Mouse (Mus musculus): ENCODE results near the gene C3ar1. TPM values are rescaled to one million over a fixed set of nuclear protein-coding genes. Genes with fewer than 3 reads are reported as not detected.
A peak's percentile ranks its signal among the peaks of the same experiment; 100 is the strongest.

Gene C3ar1
- polyA plus RNA-seq (2015; fragmentation: Nextera tagmentation; extraction: Ambion mirVana), result 1.8 and 2.1 TPM in 2 replicates

DNA sequence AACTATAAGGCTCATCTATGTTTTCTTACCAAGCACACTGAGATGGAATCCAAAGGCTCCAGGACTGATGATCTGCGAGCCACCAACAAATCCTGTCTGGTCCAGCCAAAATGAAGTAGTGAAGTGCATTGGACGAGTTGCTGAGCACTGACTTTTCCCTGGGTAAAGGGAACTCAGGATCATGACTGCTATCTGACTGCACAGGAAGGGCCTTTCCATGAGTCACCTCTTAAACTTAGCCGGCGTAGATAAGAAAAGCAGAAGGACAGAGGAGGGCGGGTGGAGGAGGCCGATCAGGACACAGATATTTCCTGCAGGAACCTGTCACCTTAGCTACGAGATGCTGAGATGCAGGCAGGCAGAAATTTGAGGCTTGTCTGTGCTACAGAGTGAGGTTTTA lies at the start of gene C3ar1:
TSS of gene C3ar1 (minus strand) at position 207 of the 400 bp plus-strand sequence.
- Histone ChIP-seq H3K4me1 (ENCODE audit: insufficient read depth) (no peaks in the 10 kb centered on the region), H3K4me3 (ENCODE audit: low read depth, low read length) (no peak within 1 kb of the TSS), H3K27me3 (ENCODE audit: insufficient read depth, low read length) (no peaks in the 10 kb centered on the region), H3K4me2 (ENCODE audit: low read depth, low read length) (no peak within 1 kb of the TSS), H3K9me3 (ENCODE audit: low read length) (no peaks in the 10 kb centered on the region), H3K27ac (ENCODE audit: low read depth) (no peak within 1 kb of the TSS), H3K36me3 (replicated peaks; ENCODE audit: insufficient read depth, low read length) (no peaks in the 10 kb centered on the region), H3K9ac (replicated peaks) (no peak within 1 kb of the TSS)
- ATAC-seq (peak; percentile 50), DNase-seq (no peak)
- TF ChIP-seq CTCF (IDR thresholded peaks at IDR 0.05; ENCODE audit: low read depth) (no peak), EP300 (IDR thresholded peaks at IDR 0.05; ENCODE audit: low read depth) (no peak)
- WGBS (ENCODE audit: insufficient replicate concordance), result 31% methylated on average over 7 of the region's 7 CpGs

DNA sequence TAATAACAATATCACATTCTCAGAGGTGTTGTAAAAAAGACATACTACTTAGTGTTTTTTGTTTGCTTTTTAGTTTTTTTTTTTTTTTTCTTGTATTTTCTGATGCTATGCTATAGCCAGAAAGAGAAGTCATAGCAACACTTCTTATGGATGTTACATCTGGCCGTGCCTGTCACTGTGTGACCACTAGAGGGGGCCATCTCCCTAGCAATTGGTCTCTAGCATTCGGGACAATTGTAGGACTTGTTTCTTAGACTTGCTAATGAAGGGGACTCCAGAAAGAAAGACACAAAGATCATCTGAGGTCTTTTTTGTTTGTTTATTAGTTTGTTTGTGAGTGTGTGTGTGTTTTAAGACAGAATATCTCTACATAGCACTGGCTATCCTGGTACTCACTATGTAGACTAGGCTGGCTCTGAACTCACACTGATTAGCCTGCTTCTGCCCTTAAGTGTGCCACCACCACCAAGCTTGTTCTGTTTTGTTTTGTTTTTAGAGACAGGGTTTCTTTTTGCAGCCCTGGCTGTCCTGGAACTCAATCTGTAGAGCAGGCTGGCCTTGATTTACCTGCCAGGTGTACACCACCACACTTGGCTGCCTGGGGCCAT lies 36.6 kb upstream of the C3ar1 start:
- peak; percentile 76 for DNase-seq
- peak; percentile 55; the same call in 1 of the 2 replicates for ATAC-seq

DNA sequence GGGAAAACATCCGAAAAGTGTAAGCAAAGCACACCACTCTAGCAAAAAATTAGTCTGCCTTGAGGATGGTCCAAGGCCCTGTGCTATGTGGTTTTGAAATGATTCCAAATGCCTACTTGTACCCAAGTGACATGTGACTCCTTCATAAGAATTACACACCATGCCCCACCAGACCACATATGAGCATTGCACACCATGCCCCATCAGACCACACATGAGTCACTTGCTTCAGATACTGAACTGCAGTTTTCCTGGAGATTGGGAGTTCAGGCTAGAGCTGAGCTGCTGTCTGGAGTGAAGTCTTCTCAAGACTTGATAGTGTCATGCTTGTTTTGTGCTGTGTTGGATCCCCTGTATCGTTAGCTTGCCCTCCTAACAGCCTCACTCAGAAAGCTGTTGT lies 33.6 kb upstream of the C3ar1 start:
- H3K9me3 ChIP-seq (ENCODE audit: low read length), result no peaks in the 10 kb centered on the region
- H3K27me3 ChIP-seq (ENCODE audit: insufficient read depth, low read length), result no peaks in the 10 kb centered on the region
- no peak overlapping the region for H3K27ac ChIP-seq (ENCODE audit: low read depth)
- ATAC-seq (no peak), DNase-seq (peak; percentile 6)
- no peak overlapping the region for H3K4me3 ChIP-seq (ENCODE audit: low read depth, low read length)
- H3K9ac ChIP-seq (replicated peaks), result no peak overlapping the region
- TF ChIP-seq CTCF (IDR thresholded peaks at IDR 0.05; ENCODE audit: low read depth) (no peak), EP300 (IDR thresholded peaks at IDR 0.05; ENCODE audit: low read depth) (no peak)
- no peaks in the 10 kb centered on the region for H3K4me1 ChIP-seq (ENCODE audit: insufficient read depth)
- peaks cover 59% of the 10 kb centered on the region for H3K36me3 ChIP-seq (replicated peaks; ENCODE audit: insufficient read depth, low read length)
- H3K4me2 ChIP-seq (ENCODE audit: low read depth, low read length), result no peak overlapping the region
- WGBS (ENCODE audit: insufficient replicate concordance), result 81% methylated on average over 2 of the region's 2 CpGs

More for the DNA sequence above, 36.6 kb upstream of the C3ar1 start:
- no peaks in the 10 kb centered on the region for H3K4me1 ChIP-seq (ENCODE audit: insufficient read depth)
- no peak overlapping the region for H3K4me2 ChIP-seq (ENCODE audit: low read depth, low read length)
- H3K9ac ChIP-seq (replicated peaks), result no peak overlapping the region
- no peak overlapping the region for H3K4me3 ChIP-seq (ENCODE audit: low read depth, low read length)
- 15% methylated on average over 2 of the region's 2 CpGs for WGBS (ENCODE audit: insufficient replicate concordance)
- TF ChIP-seq CTCF (IDR thresholded peaks at IDR 0.05; ENCODE audit: low read depth), result peak; percentile 92
- no peak for TF ChIP-seq EP300 (IDR thresholded peaks at IDR 0.05; ENCODE audit: low read depth)
- no peak overlapping the region for H3K27ac ChIP-seq (ENCODE audit: low read depth)
- H3K27me3 ChIP-seq (ENCODE audit: insufficient read depth, low read length), result no peaks in the 10 kb centered on the region
- H3K36me3 ChIP-seq (replicated peaks; ENCODE audit: insufficient read depth, low read length), result peaks cover 35% of the 10 kb centered on the region
- H3K9me3 ChIP-seq (ENCODE audit: low read length), result no peaks in the 10 kb centered on the region

DNA sequence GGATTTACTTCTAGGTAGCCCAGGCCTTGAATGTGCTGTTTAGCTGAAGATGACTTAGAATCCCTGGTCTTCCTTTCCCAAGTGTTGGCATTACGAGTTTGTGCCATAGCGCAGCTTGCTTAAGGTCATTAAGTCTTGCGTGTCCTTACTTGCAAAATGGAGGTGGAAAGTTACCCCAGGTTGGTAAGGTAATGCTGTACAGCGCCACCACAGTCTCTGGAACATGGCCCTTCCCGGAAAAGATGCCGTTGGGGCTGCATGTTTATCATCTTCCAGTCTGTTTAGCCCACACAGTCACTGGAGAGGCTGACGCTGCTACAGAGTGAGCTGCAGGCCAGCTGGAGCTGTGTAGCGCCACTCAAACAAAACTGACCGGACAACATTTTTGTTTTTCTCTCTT lies 27.6 kb upstream of the C3ar1 start:
- ATAC-seq (no peak), DNase-seq (peak; percentile 11)
- no peak for TF ChIP-seq CTCF (IDR thresholded peaks at IDR 0.05; ENCODE audit: low read depth)
- no peak for TF ChIP-seq EP300 (IDR thresholded peaks at IDR 0.05; ENCODE audit: low read depth)
- Histone ChIP-seq H3K4me3 (ENCODE audit: low read depth, low read length) (no peak overlapping the region), H3K9me3 (ENCODE audit: low read length) (no peaks in the 10 kb centered on the region), H3K9ac (replicated peaks) (no peak overlapping the region), H3K4me1 (ENCODE audit: insufficient read depth) (peaks cover 6% of the 10 kb centered on the region; the same call in 1 of the 2 replicates), H3K36me3 (replicated peaks; ENCODE audit: insufficient read depth, low read length) (peaks cover 83% of the 10 kb centered on the region), H3K4me2 (ENCODE audit: low read depth, low read length) (no peak overlapping the region), H3K27ac (ENCODE audit: low read depth) (no peak overlapping the region), H3K27me3 (ENCODE audit: insufficient read depth, low read length) (no peaks in the 10 kb centered on the region)
- WGBS (ENCODE audit: insufficient replicate concordance), result 89% methylated on average over 9 of the region's 9 CpGs

DNA sequence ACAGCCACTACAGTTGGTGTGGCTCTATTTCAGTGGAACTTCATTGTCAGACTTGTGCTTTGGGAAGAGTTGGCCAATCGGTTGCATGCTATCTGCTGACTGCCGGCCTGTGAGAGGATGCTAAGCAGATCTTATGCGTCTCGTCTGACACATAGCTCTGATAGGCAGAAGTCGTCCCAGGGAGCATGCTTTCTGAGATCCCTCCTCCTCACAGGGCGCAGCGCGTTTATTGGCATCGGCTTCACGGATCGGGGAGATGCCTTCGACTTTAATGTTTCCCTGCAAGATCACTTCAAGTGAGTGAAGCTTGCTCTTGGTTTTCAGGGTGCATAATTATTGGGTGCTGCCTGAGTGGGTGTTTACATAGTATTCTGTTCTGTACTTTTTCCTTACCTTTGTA lies 25.3 kb upstream of the C3ar1 start:
- ATAC-seq, result no peak
- no peak for DNase-seq
- no peak overlapping the region for H3K27ac ChIP-seq (ENCODE audit: low read depth)
- H3K9ac ChIP-seq (replicated peaks), result no peak overlapping the region
- TF ChIP-seq EP300 (IDR thresholded peaks at IDR 0.05; ENCODE audit: low read depth) (no peak), CTCF (IDR thresholded peaks at IDR 0.05; ENCODE audit: low read depth) (no peak)
- H3K4me2 ChIP-seq (ENCODE audit: low read depth, low read length), result no peak overlapping the region
- peaks cover 14% of the 10 kb centered on the region; the same call in 1 of the 2 replicates for H3K4me1 ChIP-seq (ENCODE audit: insufficient read depth)
- H3K9me3 ChIP-seq (ENCODE audit: low read length), result no peaks in the 10 kb centered on the region
- WGBS (ENCODE audit: insufficient replicate concordance), result 91% methylated on average over 12 of the region's 12 CpGs
- H3K27me3 ChIP-seq (ENCODE audit: insufficient read depth, low read length), result no peaks in the 10 kb centered on the region
- H3K4me3 ChIP-seq (ENCODE audit: low read depth, low read length), result no peak overlapping the region
- H3K36me3 ChIP-seq (replicated peaks; ENCODE audit: insufficient read depth, low read length), result peaks cover 72% of the 10 kb centered on the region

DNA sequence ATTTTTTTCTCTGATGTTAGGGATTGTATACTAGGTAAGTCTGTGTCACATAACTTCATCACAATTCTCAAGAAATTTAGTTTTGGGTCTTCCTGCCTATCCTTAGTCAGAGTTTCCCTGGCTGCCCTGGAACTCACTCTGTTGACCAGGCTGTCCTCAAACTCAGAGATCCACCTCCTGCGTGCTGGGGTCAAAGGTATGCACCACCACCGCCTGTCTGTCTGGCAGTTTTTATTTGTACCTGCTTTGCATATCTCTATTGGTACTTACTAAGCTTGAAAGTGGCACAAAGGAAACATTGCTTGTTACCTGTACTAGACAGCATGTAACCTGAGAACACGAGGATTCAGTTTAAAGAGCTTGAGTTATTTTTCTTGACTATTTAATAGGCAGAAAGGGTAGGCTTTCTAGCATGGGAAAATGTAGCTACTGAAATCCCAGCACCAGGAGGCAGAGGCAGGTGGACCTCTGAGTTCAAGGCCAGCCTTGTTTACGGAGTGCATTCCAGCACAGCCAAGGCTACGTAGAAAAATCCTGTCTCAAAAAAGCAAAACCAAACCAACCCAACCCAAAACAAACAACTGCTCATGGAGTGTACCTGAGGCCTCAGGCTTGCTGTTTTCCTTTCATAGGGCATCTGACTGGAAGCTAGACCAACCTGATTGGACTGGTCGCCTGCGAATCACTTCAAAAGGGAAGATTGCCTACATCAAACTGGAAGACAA lies 24.0 kb upstream of the C3ar1 start:
- TF ChIP-seq CTCF (IDR thresholded peaks at IDR 0.05; ENCODE audit: low read depth), result no peak
- no peak for TF ChIP-seq EP300 (IDR thresholded peaks at IDR 0.05; ENCODE audit: low read depth)
- Histone ChIP-seq H3K4me2 (ENCODE audit: low read depth, low read length) (peak overlapping the region; percentile 3; the same call in 1 of the 2 replicates), H3K9ac (replicated peaks) (no peak overlapping the region), H3K4me3 (ENCODE audit: low read depth, low read length) (no peak overlapping the region), H3K27ac (ENCODE audit: low read depth) (peak overlapping the region; percentile 63), H3K4me1 (ENCODE audit: insufficient read depth) (peaks cover 22% of the 10 kb centered on the region; the same call in 1 of the 2 replicates), H3K9me3 (ENCODE audit: low read length) (no peaks in the 10 kb centered on the region), H3K27me3 (ENCODE audit: insufficient read depth, low read length) (no peaks in the 10 kb centered on the region), H3K36me3 (replicated peaks; ENCODE audit: insufficient read depth, low read length) (peaks cover 62% of the 10 kb centered on the region)
- no peak for DNase-seq
- peak; percentile 72 for ATAC-seq
- 61% methylated on average over 7 of the region's 7 CpGs for WGBS (ENCODE audit: insufficient replicate concordance)

All from liver, postnatal 0 days (tissue).